Mouse (Mus musculus): ENCODE data around the gene Rpl11. TPM values are rescaled to one million over a fixed set of nuclear protein-coding genes. Genes with fewer than 3 reads are reported as not detected.
"Not testable (repeated sequence)": the region's sequence is repeated elsewhere in the genome, so short reads cannot be mapped to it uniquely, and the experiment has no call there.

Gene Rpl11
- total RNA-seq, 2 experiments from 2014 or later: 419 to 459 TPM

DNA sequence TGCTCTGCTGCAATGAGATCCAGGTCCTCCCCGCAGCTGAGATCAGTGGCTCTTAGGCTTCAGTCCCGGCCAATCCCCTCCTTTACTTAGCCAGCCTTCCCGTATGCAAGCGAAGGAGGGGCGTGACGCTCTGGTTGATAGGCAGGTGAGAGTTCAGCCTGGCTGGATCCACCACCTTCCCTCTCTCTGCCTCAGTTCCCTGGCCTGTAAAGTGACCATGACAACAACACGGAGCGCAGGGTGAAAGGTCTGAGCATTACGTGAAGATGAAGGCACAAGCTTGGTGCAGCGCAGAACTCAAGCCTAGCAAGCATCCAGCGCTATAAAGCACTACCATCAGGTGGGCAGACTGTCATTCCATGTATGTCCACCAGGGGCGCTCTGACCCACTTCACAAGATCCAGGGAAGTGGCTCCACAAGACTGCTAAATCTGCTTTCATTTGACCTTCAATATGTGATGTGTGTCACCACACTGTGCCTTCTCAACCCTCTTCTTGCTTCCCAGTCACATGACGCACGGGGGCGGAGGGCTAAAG lies 18.0 kb upstream of the Rpl11 start:
- peak; percentile 81 for DNase-seq

DNA sequence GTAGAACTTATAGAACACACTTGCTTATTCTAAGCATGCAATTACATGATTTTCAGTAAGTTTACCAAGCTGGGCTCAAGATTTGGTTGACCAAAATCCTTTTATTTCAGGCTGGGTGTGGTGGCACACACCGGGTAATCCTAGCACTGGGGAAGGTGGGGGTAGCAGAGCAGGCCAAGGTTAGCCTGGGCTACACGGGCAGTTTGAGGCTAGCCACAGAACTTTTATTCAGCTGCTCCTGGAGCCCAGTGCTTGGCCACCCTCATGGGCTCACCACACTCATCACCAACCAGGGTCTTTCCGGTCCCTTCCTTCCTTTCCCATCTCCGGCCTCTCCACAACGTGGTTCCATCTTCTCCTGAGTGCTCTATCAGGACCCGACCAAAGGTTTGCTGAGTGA lies 17.4 kb upstream of the Rpl11 start:
- no peak for DNase-seq

DNA sequence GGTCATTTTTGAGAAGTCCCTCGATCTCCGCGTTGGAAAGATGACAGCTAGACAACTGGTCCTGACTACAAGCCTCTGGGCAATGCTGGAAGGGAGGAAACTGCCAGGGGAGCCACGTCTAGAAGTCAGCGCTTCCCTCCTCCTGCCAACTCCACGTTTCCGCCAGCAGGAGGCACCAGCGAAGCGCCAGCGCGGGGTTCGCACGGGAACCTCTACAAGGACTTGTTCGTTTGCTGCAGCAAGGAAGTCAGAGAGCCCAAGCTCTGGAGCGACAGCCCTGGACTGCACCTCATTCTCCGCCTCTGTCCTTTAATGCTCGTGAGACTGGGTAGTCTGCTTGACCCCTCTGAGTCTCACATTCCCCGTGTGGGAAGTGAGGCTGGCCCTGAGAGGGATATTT lies 16.7 kb upstream of the Rpl11 start:
- peak; percentile 86 for DNase-seq

DNA sequence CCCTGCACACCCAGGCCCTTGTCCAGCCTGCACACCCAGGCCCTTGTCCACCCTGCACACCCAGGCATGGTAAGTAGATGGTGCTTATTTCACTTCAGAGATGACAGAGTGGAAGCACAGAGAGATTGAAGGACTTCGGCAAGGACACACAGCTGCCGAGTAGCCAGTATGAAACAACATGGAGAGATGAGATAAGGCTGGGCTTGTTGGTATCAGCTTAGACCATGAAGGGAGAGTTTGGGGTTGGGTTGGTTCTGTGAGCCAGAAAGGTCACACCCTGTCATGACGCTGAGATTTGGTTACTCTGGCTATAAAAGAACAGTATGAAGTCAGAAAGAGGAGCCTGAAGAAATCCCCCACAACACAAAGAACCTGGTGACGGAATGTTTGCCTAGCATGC lies 16.1 kb upstream of the Rpl11 start:
- no peak for DNase-seq

DNA sequence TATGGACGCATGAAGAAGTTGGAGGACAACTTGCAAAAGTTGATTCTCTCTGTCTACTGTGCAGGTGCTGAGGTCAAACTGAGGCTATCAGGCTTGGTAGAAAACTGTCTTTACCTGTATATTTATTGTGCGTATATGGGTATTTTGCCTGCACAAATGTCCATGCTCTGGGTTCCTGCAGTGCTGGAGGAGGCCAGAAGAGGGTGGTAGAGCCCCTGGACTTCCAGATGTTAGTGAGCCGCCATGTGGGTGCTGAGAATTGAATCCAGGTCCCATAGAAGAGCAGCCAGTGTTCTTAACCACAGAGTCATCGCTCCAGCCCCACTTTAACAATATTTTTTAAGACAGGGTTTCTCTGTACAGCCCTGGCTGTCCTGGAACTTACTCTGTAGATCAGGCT lies 9.9 kb upstream of the Rpl11 start:
- DNase-seq: no peak

DNA sequence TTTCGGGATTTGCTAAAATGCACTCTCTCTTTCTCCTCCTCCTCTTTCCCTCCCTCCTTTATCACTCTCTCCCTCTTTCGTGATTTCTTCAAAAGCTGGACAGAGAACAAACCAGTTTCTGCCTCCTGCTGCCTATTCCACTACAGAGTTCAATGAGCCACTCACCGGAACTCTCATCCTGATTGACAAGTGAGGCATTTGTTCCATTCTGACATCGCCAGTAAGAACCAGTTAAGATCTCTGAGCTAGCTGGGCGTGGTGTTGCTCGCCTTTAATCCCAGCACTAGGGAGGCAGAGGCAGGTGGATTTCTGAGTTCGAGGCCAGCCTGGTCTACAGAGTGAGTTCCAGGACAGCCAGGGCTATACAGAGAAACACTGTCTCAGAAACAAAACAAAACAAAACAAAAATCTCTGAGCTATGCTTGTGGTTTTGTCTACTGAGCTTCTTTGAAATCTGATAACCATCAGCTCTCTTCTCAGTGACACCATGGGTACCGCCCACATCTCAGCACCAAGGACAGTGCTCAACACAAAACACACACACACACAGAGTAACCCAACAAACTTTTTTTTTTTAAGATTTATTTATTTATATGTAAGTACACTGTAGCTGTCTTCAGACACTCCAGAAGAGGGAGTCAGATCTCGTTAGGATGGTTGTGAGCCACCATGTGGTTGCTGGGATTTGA lies 6.7 kb upstream of the Rpl11 start:
- DNase-seq: not testable (repeated sequence)

DNA sequence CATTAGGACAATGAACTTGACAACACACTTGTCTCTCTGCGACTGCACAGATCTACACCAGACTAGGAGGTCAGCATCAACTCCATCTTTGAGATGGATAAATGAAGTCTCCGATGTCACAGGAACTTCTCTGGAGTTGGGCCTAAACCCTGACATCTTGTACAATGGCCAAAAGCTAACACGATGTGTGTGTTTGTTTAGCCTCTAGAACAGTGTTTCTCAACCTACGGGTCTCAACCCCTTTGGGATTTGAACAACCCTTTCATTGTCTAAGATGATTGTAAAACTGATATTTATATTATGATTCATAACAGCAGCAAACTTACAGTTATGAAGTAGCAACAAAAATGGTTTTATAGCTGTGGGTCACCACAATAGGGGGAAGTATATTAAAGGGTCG lies 4.7 kb upstream of the Rpl11 start:
- no peak for DNase-seq

DNA sequence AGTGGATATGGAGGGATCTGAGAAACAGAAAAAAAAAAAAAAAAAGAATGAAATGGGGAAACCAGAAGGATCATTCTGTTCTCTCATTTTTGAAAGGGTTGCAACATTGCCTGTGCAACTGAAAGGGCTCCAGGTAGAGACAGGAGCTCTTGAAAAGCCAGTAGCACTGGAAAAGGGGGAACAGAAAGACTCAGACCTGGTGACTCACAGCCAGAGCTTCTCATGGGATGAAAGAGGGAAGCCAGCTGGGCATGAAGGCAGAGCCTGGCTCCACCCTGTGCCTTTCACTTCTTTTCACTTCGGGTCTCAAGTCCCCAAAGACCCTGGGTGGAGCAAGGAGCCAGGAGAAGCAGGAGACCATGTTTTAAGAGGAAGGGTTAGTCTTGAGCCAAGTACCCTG lies 2.8 kb upstream of the Rpl11 start:
- DNase-seq: no peak

DNA sequence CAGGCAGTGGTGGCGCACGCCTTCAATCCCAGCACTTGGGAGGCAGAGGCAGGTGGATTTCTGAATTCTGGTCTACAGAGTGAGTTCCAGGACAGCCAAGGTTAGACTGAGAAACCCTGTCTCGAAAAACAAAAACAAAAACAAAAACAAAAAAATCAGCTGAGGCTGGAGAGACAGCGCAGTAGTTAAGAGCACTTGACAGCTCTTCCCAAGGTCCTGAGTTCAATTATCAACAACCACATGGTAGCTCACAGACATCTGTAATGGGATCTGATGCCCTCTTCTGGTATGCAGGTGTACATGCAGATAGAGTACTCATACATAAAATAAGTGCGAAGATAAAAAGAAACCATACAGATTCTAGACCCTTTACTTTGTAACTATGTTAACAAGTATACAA lies 615 bp upstream of the Rpl11 start:
- no peak for DNase-seq

DNA sequence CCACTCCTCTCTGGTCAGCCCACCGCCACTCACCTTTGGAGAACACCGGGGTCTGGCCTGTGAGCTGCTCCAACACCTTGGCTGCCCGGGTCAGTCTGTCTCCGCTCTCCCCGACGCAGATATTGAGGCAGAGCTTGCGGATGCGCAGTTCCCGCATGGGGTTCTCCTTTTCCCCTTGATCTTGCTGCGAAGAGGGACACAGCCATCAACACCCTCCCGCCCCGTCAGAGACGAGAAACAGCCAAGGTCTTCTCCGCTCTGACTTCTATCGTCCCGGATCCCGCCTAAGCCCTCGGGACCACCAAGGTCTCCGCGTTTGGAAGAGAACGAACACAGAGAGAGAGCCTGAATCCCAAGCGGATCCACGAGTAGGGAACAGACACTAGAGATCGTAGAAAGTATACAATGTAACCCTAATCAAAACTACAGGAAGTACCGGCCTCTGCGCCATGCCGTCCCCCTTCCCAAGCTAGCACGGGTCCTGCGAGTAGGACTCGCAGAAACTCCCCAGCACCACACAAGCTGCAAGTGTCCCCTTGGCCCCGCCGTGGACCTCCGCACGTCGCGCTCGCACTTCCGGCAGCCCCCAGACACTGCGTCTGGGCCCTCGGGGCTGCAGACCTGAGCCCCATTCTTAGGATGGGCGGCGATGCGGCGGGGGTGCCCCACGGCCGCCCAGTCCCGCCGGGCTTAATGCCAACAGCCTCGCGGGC lies 538 bp downstream of the Rpl11 start:
- DNase-seq: no peak

DNA sequence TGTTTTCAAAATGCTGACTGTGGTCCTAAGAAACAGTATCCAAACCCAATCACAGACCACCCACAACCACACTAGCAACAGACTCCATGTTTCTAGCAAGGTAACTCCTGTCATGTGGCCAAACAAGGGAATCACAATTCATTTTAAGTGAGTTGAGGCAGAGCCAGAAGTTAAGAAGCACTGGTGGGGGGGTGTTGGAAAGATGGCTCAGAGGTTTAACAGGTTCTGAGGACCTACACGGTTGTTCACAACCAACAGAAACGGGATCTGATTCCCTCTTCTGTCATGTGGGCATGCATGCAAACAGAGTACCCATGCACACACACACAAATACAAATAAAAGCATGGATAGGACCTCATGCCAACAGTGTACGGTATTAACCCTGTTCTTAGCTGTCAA lies 1.2 kb downstream of the Rpl11 start:
- no peak for DNase-seq

DNA sequence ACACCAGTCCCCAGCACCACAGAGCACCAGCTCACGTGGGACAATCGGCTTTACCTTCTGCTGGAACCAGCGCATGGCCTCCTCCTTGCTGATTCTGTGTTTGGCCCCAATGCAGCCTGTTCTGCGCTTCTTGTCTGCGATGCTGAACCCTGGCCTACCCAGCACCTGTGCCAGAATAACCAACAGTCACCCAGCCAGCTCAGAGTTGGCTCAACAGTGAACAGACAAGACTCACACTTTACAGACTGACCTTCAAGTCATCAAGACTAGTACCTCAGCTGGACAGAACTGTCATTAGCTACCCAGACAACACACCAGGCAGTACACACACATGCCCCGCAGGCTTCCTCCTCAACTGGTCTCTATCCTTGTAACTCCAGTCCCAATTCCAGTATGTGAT lies 3.0 kb downstream of the Rpl11 start:
- DNase-seq: no peak

DNA sequence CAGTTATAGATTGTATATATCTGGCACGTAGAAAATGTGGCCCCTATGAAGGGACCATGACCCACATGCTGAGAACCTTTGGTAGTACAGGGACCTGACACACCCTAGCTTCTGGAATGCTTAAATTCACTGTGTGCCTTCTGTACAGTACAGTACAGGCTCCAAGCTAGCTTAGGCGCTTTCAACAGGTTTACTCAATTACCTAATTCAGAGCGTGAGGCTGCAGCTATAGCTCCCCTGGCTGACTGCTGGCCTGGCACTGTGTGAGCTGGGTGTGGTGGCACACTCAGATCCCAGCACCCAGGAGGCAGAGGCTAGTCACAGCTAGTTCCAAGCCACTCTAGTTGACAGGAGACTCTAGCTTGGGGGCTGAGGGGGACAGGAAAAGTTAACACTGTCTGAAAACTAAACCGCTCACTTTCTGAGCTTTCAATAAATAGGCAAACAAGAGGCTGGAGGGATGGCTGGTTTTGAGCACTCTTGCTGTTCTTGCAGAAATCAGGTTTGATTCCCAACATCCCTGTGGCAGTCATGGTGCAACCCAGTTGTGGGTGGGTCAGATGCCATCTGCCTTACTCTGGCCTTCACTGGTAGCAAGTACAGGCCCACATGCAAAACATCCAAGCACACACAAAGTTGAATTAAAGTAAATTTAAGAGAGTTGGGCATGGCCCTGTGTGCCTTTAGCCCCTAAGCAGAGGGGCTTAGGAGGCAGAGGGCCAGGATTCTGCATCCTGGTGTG lies 4.8 kb downstream of the Rpl11 start:
- DNase-seq: no peak

DNA sequence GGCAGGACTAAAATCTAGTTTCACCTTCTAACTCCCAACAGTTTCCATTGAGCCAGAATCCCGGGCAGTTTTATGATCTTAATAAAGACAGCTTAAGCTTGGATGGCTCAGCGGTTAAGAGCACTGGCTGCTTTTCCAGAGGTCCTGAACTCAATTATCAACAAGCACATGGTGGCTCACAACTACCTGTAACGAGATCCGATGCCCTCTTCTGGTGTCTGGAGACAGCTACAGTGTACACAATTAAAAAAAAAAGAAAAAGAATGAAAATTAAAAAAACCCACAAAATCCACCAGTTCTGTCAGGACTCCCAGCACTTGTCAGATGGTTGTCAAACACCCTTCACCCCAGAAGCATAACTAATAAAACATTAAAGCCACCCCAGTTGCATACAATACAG lies 5.6 kb downstream of the Rpl11 start:
- DNase-seq: no peak

DNA sequence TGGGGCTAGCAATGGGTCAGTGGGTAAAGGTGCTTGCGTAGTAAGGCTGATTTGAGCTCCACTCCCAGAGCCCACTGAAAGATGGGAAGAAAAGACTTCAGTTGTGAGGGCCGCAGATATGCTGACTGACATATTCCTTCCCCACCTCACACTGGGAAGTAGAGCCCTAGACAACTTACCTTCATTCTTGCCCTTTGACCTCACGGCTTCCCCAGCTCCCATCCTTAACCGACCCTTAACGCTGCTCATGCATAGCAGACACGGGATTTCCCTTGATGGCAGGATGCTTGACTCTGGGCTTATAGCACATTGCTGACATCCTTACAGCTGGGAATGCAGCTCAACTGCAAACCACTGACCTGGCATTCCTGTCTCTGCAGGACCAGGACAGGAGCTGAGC lies 6.3 kb downstream of the Rpl11 start:
- DNase-seq: no peak

DNA sequence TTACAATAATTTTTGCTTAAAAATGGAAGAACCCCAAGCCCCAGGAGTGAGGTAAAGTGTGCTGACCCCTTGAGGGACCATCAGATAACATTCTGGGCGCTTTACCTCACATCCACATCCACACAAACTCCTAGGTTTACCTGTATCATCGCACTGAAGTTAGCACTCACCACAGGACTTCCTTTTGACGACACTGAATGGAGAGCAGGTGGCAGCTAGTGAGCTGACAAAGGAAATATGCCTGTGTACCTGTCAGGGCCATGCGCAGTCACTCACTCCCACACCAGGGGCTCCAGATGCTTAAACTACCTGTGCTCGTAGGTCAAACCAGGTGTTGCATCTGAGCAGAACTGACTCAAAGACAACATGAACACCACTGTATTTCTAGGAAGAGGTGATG lies 8.1 kb downstream of the Rpl11 start:
- DNase-seq: no peak

DNA sequence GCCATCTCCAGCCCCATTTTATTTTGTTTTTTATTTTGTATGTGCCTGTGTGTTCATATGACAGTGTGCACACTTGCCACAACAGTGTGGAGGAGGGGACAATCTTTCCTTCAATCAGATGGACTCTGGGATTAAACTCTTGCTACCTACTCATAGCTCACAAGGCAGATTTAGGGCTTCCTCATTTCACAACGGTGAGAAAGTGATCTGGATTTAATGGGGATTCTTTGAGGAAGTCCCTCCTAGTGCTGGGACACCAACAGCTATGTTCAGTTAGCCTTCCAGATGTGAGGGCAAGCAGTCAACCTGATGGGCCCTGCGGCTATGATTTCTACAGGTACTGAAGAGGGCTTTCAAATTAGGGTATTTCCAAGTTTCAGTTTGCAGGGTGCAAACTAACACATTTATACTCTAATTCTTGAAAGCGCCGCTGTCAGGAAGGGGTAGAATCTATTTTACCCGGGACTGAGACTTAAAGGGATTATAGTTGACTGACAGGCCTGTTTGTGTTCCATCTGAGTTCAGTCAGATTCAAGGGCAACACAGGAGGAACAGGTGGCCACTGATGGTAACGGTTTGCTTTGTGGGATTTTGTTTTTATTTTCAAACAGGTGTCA lies 9.3 kb downstream of the Rpl11 start:
- DNase-seq: no peak

DNA sequence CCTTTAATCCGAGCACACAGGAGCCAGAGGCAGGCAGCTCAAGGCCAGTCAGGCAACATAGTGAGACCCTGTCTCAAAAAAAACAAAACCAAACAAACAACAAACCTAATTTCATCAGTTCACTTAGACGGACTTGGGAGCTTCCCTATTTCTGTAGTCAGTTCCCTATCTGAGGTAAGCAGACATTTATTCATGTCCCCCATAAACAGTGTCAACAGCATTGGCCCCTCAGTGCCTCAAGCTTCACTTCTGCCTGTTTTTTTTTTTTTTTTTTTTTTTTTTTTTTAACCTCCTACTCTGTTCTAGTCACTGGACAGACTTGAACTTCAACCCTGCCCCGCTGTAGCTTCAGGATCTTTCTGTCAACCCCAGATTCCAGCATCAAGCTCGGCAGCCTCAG lies 18.1 kb downstream of the Rpl11 start:
- no peak for DNase-seq

DNA sequence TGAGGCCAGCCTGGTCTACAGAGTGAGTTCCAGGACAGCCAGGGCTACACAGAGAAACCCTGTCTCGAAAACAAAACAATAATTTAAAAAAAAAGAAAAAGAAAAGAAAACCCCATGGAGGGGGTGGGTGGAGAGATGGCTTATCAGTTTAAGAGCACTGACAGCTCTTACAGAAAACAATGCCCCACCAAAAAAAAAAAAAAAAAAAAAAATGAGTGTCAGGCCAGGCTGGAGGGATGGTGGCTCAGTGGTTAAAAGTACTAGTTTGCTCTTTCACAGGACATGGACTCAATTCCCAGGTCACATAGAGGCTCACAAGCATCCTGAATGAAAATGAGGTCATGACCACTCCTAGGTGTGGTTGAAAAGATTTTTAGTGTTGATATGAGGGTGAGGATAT lies 20.0 kb downstream of the Rpl11 start:
- no peak for DNase-seq

DNA sequence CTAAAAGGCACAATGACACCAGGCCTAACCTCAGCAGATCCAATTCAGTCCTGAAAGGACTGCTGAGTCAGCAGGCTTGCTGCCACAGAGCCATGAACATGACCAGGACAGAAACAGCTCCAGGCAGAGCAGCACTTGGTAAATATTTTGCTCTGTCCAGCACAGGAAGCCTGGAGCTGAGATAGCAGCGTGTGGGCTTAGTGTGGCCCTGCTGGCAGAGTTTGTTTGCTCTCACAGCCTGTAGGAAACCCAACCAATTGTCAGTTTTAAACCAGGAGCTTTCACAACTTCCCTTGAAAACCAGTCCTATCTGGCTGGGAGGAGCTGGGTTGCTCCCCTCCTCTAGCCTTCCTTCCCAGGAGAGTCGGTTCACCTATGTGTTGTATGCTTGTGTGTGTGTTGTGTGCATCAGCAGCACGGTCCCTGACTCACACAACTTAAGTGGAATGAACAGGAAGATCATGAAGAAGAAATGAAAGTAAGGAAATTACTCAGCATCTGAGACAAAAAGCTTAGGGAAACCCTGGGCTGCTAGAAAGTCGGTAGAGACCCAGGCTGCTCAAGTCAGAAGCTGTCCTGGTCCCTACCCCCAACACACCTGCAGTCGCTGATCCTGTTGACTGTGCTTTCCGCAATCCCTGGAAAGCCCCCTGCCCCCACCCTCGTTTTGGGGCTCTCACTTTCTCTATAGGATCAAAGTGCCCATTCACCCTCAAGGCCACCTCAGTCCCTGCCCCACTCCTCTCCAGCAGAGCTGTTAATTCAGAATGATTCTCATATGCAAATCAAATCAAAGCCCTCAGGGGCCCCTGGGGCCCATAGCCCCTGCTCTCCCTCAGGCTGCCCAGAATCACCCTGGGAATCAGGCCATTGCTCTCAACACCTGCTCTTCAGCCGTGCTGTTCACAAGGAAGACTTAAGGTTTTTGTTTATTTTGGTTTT lies 22.0 kb downstream of the Rpl11 start:
- DNase-seq: peak; percentile 31

DNA sequence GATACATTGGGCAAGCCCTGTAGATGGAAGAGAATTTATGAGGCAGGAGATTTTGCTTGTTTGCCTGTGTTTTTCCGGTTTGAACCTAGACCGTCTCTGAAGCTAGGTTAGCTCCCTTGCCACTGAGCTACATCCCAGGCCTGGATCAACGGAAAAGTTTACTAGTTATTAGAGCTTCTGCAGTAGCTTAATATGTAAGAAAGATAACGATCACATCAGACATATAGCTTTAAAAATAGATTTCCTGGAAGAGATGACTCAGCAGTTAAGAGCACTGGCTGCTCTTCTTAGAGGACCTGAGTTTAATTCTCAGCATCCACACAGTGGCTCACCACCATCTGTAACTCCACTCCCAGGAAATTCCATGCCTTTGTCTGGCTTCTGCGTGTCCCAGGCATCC lies 24.5 kb downstream of the Rpl11 start:
- DNase-seq: no peak

DNA sequence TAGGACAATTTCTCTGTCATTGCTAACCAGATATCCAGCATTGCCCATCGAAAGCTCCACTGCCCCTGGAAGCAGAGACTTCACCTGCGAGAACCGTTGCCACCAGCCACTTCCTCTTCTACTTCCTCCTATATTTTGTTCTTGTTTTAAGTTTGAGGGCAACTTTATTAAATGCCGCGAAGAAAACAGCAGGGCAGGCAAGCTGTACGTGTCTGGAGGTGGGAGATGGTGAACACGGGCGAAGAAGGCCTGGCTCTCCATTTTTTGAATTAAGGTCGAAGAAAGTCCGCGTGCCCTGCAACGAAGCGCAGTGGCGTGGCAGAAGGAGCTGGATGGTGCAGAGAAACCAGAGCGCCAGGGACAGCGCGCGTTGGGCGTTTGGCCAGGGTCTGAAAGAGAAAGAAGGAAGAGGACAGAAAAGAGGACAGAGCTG lies 25.1 kb downstream of the Rpl11 start:
- DNase-seq: no peak

Data from gastrocnemius, postnatal 10 days (tissue).